Mouse (Mus musculus): ENCODE results near the gene Frmd6.

Gene Frmd6

DNA sequence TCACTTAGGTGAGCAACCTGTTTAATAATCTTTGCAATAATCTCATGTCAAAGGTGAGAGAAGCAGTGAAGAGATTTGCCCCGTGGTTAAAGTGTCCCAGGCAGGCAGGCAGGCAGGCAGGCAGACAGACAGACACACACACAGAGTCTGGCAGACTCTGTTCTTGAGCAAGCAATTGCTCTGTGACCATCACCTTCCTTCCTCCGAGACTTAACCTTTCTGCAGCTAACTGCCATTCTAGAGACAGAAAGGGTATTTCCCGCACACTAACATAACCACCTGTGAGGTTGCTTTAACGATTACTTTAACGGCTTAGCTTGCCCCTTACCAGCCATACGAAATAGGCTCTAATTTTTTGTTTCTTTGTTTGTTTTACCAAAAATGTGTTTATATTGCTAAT lies 30.4 kb downstream of the Frmd6 start:
- no peak for DNase-seq

DNA sequence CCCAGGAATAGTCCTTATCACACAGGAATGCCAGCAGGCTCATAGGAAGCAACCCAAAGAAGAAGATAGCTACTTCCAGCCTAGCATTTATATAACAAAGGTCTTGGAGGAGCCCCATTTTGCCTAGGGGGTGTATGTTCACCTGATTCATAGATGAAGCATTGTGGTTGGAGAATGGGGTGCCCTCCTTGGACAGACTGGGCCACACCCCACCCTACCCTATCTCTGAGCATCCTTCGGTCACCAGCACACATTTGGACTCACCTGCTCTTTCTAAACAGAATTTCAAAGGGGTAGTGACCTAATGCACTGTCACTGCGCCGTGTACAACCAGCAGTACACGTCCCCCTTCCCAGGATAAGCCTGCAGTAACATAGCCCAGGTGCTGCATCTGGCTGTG lies 31.5 kb downstream of the Frmd6 start:
- DNase-seq, result no peak

DNA sequence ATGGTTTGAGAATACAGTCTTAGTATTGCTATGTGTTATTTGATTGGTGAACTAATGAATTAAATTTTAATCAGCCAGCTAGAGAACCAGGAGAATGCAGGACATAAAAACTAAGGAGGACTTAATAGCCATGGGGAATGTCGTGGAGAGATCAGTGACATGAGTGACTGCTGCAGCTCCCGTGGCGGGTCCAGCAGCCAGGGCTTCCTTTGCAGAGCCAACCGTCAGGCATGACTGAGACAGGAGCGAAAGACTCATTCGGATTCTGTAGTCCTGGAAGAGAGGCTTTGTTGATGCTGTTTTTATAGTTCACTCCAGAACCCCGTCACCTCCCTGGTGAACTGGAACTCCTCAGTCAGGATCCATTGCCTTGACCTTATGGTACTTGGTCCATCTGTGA lies 38.0 kb downstream of the Frmd6 start:
- peak; percentile 40 to 46 for DNase-seq

DNA sequence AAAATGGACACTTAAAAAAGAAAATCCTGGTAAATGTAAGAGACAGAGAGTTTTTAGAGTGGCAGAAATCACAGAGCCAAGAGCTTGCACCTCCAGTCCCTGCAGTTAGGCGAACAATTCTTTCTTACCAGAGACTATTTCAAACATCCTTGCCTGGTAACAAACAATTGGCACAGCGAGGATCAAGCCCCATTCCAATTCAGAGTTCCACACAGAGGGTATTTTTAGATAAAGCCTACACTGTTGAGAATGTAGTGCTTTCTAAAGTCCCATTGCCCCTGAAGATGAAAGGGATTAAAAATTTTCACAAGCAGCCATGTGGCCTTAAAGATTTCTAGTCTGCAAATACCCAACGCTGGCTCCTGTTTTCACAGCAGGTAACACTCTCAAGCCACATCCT lies 42.5 kb downstream of the Frmd6 start:
- no peak for DNase-seq

DNA sequence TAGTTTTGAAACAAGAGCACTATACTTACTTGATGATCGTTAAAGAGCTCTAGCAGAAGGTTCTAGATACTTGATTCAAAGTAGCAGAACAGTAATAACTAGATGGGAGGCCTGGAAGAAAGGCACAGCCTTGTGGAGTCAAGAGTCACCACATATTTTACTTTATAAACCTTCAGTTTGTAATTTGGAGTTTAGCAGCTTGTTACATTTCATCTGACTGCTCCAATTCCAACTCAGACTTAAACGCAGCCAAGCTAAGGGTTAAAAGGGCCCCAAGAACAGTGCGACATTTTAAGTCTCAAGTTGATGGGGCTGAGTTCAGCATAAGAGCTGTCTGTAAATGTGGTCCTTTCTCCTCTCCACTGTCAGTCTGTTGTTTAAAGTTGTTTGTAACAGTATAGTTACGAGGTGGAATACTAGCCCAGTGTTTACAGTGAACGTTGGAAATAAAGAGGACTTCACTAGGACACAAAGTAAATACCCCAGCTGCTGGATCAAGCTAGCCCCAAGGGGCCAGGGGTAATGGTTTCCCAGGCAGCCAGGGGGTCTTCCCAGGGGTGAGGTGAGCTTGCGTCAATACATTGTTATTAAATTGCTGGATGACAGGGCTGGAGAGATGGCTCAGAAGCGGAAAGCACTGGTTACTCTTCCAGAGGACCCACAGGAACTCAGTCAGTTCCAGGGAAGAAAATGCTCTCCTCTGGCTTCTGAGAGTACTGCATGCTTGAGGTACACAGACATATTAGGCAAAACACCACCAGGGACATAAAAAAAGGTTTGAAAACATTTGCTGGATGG lies 43.1 kb downstream of the Frmd6 start:
- no peak for DNase-seq

DNA sequence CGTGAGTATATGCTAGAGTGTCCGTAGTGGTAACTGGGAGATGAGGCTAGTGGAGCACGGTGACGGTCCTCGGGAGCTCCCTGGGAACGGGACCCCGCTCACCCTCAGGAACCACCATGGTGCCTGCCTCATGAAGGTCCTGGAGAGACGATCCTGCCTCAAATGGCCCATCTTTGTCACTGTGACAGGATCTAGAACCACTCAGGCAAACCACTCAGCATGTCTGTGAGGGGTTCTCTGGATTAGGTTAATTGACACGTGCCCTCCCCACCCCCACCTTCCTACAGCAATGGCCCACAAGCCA lies 43.6 kb downstream of the Frmd6 start:
- no peak for DNase-seq

DNA sequence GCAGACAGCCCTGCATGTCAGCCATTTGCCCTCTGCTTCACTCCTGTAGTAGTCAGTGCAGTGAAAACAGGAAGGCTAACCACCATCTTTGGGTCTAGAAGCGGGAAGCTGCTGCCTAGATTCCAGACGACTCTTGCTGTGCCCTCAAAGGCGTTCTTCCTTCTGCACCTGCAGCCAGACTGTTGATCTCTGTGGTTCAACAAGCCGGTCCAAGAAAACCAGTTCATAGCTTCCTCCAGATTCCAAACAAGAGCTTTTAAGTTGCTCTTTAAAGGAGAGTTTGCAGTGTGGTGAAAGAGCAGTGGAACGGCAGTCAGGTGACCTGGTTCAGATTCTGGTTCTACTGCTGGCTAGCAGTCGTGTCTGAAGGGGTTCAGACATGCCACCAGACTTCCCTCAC lies 48.2 kb downstream of the Frmd6 start:
- no peak for DNase-seq

DNA sequence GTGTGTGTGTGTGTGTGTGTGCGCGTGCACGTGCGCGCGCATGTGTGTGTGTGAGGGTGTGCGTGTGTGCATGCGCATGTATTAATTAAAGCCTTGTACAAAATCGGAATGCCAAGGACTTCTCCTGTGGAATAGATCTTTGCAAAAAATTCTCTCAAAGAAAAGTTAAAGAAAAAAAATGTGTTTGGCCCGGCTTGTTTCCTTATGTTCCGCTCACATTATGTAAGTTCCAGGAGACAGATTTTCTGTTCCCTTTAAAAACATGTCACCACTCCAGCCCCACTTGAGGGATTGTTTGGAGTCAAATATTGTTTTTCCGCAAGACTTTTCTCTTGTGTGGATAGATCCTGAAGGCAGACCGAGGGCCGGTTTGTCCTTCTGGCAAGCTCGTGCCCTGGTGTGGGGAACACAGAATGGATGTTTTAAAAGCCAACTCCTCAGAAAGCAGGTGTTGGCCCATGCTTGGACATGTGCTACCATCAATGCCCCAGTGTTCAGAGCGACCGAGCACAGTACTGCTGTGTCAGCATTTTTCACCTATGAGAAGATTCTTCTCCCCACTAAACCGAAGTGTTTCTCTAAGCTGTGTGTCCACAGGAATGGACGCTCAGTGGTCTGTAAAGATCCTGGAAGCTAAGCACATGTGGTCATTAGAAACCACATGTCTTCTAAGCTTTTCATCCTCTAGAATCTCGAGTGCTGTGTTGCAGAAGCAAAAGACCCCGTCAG lies 51.1 kb downstream of the Frmd6 start:
- DNase-seq, result peak in 1 of 2 experiments; percentile 23

DNA sequence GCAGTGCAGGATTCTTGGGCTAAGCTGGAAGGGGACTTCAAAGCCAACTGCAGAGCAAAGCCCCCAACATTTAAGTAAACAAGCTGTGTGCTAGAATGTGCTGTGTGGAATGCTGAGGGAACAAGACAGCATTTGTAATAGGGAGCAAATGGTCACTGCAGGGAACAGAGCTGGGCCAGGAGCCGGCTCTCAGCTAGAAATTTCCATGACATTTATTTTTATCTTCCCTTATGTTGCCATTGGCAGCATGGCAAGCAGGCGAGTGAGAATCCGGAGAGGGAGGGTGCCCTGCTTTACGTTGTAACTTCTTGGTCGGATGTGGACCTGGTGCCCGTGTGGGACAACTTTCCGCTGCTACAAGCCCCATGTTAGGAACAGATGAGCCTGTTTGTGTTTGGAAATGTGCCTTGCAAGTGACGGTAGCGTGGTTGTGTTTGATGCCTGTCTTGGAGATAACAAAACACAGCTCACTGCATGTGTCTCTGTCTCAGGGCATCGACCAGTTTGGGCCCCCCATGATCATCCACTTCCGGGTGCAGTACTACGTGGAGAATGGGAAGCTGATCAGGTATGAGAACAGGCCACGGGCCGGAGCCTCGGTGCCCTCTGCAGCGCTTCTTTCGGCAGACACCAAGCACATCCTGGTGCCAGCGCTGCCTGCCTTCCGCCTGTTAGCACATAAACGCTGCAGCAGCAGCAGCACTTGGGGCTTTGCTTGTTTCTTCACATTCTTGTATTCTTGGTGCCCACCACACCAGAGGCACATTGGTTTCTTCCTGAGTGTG lies 52.8 kb downstream of the Frmd6 start:
- DNase-seq, result peak; percentile 85 to 89

DNA sequence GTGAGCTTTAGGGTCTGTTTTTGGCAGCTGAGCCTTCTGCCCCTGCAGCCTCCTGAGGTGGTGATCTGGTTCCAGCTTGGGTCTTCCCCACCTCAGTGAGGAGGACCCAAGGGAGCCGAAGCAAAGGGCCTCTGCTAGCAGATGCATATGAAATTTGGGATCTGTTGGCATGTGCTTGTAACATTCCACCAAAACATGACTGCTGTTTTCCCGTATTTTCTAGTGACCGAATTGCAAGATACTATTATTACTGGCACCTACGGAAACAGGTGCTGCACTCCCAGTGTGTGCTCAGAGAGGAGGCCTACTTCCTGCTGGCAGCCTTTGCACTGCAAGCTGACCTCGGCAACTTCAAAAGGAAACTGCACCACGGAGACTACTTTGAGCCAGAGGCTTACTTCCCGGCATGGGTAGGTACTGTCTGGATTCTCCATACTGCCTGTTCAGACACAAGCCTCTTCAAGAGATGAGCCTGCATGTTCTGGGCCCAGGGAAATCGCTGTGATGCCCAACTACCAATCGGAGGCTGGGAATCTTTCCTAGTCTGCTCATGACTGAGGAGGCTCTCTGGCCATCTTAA lies 55.2 kb downstream of the Frmd6 start:
- DNase-seq, result peak; percentile 23 to 49

DNA sequence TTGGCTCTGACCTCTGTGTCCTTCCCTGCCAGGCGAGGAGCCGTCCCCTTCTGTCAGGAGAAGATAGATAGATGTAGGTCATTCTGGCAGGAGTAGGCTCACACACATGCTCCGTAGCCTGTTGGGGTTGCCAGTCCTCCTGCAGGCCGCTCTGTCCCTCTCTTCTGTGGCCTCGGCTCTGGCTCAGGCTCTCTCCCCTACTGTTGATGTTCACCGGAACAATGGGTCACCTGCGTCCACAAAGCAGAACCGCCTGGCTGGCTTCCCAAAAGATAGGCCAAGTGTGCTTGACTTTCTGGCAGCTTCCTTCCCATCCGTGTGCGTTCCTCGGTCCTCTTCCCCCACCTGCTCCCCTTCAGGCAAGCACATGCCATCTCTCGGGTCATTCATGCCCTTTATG lies 56.0 kb downstream of the Frmd6 start:
- DNase-seq, result peak; percentile 97 to 98

DNA sequence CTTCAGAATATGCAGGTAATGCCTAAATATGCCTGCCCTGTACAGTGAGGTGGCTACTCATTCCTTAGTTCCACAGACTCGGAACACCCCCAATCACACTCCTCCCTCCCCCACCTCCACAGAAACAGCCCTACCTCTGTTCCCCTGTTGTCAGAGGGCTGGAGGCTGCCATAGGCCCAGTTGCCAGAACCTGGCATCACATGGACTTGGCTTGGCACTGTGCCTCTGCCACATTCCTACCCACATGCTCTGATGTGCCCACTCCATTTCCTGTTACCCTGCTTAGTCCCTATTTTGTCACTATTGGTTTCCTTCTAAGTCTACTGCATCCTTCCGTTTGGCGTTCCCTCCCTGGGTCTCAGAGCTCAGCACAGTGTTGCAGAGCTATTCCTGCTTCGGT lies 56.5 kb downstream of the Frmd6 start:
- DNase-seq, result peak; percentile 78 to 81

DNA sequence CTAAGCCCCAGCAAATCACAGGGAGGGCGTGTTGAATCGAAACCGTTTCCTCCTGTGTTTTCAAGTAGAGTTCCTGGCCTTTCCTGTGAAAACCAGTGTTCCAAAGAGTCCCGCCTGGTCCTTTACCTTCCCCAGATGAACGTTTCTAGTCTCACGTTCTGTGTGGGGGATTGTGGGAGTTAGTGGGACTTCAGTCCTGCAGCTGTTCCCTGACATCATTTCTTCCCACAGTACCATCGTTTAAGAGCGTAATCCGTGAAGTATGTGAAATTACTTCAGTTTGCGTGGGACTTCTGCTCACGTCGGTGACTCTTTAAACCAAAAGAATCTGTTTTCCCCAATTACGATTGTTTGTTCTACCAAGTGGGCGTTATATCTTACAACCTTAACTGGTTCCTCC lies 57.8 kb downstream of the Frmd6 start:
- no peak for DNase-seq

DNA sequence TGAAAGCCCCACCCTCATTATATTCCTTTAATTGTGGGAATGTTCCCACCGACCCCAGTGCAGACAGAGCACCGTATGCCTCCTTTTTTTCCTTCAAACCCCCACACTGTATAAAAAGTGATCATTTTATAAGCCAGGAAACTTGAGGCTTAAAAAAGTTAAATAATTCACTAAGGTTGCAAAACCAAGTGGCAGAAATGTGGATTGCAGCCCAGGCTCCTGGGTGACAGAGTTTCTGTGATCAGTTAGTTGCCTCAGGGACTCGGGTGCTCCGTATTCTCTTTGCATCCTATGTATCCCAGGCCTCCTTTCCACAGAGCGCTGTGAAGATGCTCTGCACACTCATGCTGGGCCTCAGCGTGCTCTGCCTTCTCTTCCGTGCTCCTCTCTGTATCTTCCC lies 58.8 kb downstream of the Frmd6 start:
- no peak for DNase-seq

DNA sequence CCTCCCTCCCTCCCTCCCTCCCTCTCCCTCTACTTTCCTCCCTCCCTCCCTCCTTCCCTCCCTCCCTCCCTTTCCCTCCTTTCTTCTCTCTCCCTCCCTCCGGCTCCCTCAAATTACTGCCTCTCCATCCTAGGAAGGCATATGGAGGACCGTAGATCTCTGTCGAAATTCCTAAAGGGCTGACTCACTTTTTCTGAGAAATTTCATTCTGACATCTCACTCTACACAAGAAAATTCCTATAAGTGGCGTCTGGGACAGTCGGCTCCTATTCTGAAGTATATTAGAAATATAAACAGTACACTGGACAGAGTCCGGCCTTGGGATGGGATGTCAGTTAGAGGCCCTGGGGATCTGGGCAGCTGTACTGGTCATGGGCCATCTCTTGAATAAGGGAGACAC lies 59.7 kb downstream of the Frmd6 start:
- DNase-seq, result no peak

DNA sequence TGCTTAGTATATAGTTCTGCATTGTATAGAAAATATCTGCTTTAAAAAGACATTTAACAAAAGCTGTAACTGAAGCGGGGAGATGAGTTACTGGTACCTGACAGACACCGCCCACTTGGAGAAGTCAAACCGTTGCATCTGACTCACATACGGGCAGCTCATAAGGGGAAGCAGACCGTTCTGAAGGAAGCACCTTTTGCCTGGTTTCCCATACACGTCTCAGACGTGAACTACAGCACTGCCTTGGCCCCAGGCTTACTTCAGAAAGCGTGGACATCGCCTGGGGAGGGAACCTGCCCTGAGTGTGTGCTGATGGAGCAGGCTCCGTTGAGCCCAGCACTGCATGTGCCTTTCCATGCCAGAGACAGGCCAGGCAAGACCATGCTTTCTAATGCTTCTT lies 60.3 kb downstream of the Frmd6 start:
- DNase-seq, result no peak

DNA sequence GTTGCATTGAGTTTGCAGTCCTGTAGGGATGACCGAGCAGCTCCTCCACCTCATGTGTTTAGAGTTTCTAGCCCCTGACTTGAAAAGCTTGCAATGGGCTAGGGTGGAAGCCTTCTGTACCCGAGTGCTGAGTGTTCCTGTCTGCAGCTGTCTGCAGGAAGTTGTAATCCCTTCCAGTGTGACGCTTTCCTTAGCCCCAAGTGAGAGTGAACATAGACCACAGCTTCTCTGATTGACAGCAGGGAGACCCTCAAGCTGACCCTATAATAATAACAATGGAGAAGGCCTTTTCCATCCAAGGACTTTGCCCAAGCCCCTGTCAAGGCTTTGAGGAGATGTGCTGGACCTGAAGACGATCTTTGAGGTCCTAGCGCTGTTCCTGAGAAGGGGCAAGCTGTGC lies 65.1 kb downstream of the Frmd6 start:
- DNase-seq, result no peak

DNA sequence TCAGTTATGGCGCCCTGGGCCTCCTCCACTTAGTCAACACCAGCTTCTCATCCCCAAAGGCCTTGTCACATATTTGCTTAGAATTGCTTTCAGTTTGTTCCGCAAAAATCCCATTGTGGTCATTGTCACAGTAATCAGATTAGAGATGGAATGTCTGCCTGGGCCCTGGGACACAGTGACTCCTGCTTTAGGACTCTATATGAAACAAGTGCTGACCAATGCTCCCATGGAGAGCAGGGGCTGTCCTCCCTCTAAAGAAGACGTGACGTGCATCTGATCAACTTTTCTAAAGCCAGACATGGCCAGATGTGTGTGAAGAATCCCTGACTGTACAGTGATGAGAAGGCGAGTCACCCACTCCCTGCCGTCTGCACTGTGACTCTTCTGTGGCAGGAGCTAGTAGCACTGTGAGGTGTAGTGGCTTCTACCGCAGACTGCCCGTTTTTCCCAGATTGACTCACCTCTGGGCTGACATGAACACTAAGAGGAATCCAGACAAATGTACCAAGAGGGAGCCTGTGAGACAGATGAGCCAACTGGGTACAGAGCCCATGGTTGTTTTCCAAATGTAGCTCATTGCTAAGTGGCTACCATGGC lies 65.7 kb downstream of the Frmd6 start:
- DNase-seq, result no peak

DNA sequence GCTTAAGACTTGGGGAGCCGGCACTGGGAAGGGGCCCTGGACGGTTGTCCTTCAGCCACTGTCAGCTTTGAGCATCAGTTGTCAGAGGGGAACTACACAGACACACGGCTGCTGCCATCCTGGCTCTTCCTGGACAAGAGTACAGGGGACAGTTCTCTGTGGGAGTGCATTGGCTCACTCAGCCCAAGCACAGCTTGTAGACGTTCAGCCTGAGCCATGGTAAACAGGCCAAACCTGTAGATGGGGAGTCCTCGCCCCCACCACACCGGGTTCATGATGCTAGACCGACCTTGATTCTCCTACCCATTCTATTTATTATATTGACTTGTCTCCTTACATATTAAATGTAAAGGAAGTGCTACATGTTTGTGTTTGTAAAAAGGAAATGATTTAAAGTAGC lies 70.0 kb downstream of the Frmd6 start:
- peak; percentile 43 to 50 for DNase-seq

DNA sequence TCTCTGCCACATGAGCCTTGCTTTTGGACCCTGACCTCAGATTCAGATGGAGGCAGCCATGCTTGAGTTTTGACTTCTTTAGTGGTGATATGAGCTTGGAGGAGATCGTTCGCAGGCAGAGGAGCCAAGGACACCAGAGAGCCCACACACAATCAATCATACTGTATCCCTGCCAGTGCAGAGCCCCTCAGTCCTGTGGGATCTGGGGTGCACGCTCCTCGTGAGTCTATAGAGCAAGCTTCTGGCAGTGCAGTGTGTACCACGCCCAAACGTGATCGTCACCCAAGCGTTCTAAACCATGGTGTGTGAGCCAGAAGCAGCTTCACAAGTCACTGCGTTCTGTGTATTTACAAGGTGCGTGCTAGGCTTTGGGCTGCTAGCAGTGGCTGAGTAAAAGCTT lies 70.8 kb downstream of the Frmd6 start:
- no peak for DNase-seq

DNA sequence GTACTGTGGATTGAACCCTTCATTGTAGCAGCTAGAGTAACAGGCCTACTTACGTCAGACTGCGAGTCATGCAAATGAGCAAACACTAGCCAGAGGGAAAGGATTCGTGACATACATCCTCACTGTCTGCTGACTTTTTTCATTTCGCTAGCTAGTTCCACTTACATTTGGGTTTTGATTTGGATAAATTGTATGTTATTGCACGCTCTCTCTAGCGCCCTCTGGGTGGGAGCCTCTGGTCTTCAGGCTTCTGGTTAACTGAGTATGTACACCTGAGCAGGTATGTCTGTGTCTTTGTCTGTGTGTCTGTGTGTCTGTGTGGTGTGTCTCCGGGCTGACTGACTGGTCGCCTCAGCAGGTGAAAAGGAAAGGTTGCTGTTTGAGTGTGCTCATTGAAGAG lies 72.1 kb downstream of the Frmd6 start:
- DNase-seq, result peak; percentile 30 to 47

DNA sequence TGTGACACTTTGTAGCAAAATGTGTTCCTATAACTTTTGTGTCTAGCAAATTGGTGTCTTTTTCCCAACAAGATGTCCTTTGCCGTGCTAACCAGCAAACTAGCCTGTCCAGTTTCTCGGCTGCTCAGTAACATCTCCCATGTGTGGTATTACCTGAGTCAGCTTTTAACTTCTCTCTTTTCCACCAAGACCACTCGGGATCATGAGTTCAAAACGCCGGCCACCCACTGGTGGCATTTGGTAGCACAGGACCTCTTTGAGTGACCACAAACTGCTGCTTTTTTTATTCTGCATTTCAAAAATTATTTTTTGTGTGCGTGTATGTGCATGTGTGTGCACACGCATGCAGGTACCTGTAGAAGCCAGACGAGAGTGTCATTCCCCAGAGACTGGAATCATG lies 73.1 kb downstream of the Frmd6 start:
- no peak for DNase-seq

DNA sequence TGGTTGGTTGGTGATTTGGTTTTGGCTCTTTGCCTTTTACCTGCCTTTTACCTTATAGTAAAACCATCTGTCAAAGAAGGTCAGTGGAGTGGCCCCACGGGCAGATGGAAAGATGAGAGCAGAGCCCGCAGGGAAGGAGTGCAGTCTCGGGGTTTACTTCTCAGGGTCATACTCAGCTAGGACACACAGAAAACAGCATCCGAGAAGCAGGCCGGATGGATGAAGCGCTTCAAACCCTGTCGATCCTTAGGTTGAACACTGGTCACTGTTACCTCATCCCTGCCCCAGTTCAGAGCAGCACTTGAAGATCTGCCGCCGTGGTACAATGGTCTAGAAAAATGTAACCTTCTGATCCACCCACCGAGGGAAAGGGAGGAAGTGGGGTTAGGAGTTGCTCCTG lies 79.2 kb downstream of the Frmd6 start:
- DNase-seq, result peak in 1 of 2 experiments; percentile 2
